Comparison of ENCODE assay signal across 9 mouse cellular contexts in genomic region chr11:58636376-58636977, GRCm38 (mm10). TPM values are rescaled to one million over a fixed set of nuclear protein-coding genes. Genes with fewer than 3 reads are reported as not detected.
DNase-seq lines count a peak whose midpoint lies in the region; ATAC-seq lines count a peak whose summit lies in the region.
"Had no signal": no experiment of that assay in that cellular context is flagged by ENCODE, and none has a peak within 500 bp of the region (broad histone marks: within the 10 kb centered on the region; RNA-seq: fewer than 3 reads in every experiment).

No protein-coding gene starts in this region.

- ATAC-seq in embryonic facial prominence, embryonic 14.5 days (ENCODE audit: low read depth) = no peak

- no peak overlapping the region for H3K4me2 ChIP-seq in embryonic facial prominence, embryonic 14.5 days (ENCODE audit: low read depth, low read length)
- H3K4me2 ChIP-seq: hindbrain, embryonic 15.5 days had no signal

- DNase-seq in adrenal gland, adult (ENCODE audit: inconsistent age in 2 of 2, low spot score in 1 of 2) = peak; percentile 45 to 72
- DNase-seq in adrenal gland, adult 8-10 months = no peak
- DNase-seq in right cerebral cortex, adult 2 months (ENCODE audit: low spot score in 2 of 2) = peak; percentile 28 to 48
- no peak for DNase-seq in right cerebral cortex, postnatal 25 days
- peak; percentile 42 for DNase-seq in embryonic facial prominence, embryonic 14.5 days (ENCODE audit: low spot score)
- DNase-seq in kidney, postnatal 25 days = peak; percentile 23 to 33
- DNase-seq in lung, postnatal 14 days = peak; percentile 27
- DNase-seq in right cerebral cortex, postnatal 4 days = peak; percentile 40

- no peak overlapping the region for H3K9ac ChIP-seq in embryonic facial prominence, embryonic 14.5 days (ENCODE audit: low read depth, low read length)
- H3K9ac ChIP-seq: hindbrain, embryonic 15.5 days had no signal

- no peaks in the 10 kb centered on the region for H3K36me3 ChIP-seq in embryonic facial prominence, embryonic 14.5 days (ENCODE audit: control insufficient read depth, insufficient read depth, low read length)
- H3K36me3 ChIP-seq: hindbrain, embryonic 15.5 days had no signal

- no peak overlapping the region for H3K4me3 ChIP-seq in embryonic facial prominence, embryonic 14.5 days (ENCODE audit: low read depth, low read length)
- H3K4me3 ChIP-seq: hindbrain, embryonic 15.5 days had no signal

- no peaks in the 10 kb centered on the region for H3K9me3 ChIP-seq in embryonic facial prominence, embryonic 14.5 days (ENCODE audit: control insufficient read depth, low read length)
- H3K9me3 ChIP-seq: hindbrain, embryonic 15.5 days had no signal

- H3K27ac ChIP-seq in embryonic facial prominence, embryonic 14.5 days (replicated peaks; ENCODE audit: low read depth, low read length) = no peak overlapping the region
- H3K27ac ChIP-seq: hindbrain, embryonic 15.5 days had no signal

- peaks cover 25% of the 10 kb centered on the region for H3K27me3 ChIP-seq in embryonic facial prominence, embryonic 14.5 days (replicated peaks; ENCODE audit: control insufficient read depth, insufficient read depth, low read length)

- 18% methylated on average over 4 of the region's 4 CpGs for WGBS in embryonic facial prominence, embryonic 14.5 days

- H3K4me1 ChIP-seq in embryonic facial prominence, embryonic 14.5 days (ENCODE audit: control insufficient read depth, insufficient read depth, low read length) = peaks cover 6% of the 10 kb centered on the region

RNA-seq across cellular contexts. Expression of gene Trim58, which starts 3.8 kb away (rescaled TPM):
- total RNA-seq in adrenal gland, adult 8-10 months (2022) = not detected
- 0.07 and 0.09 TPM in 2 replicates for polyA plus RNA-seq in embryonic facial prominence, embryonic 14.5 days (2014; fragmentation: Nextera tagmentation; extraction: Ambion mirVana)

RNA-seq across cellular contexts. Expression of gene Olfr323, which starts 6.2 kb away (rescaled TPM):
- not detected for total RNA-seq in adrenal gland, adult 8-10 months (2022)
- polyA plus RNA-seq in embryonic facial prominence, embryonic 14.5 days (2014; fragmentation: Nextera tagmentation; extraction: Ambion mirVana) = not detected in 2 replicates
- polyA plus RNA-seq: hindbrain, embryonic 15.5 days had no signal

RNA-seq across cellular contexts. Expression of gene 2210407C18Rik, which starts 20.6 kb away (rescaled TPM):
- total RNA-seq in adrenal gland, adult 8-10 months (2022) = not detected
- not detected in 2 replicates for polyA plus RNA-seq in embryonic facial prominence, embryonic 14.5 days (2014; fragmentation: Nextera tagmentation; extraction: Ambion mirVana)
- polyA plus RNA-seq: hindbrain, embryonic 15.5 days had no signal

RNA-seq across cellular contexts. Expression of gene Olfr322, which starts 22.1 kb away (rescaled TPM):
- total RNA-seq in adrenal gland, adult 8-10 months (2022) = not detected
- not detected in 2 replicates for polyA plus RNA-seq in embryonic facial prominence, embryonic 14.5 days (2014; fragmentation: Nextera tagmentation; extraction: Ambion mirVana)
- polyA plus RNA-seq: hindbrain, embryonic 15.5 days had no signal

RNA-seq across cellular contexts. Expression of gene Olfr324, which starts 41.6 kb away (rescaled TPM):
- total RNA-seq in adrenal gland, adult 8-10 months (2022) = not detected
- not detected in 2 replicates for polyA plus RNA-seq in embryonic facial prominence, embryonic 14.5 days (2014; fragmentation: Nextera tagmentation; extraction: Ambion mirVana)

Comparison
In these comparisons a context has a peak if more than half of its experiments do, and no peak if none do; other contexts are left out.
1. DNase-seq: peak in adrenal gland, adult (2 of 2), right cerebral cortex, adult 2 months (2 of 2), embryonic facial prominence, embryonic 14.5 days (single experiment), kidney, postnatal 25 days (2 of 2), lung, postnatal 14 days (single experiment) and right cerebral cortex, postnatal 4 days (single experiment); none in adrenal gland, adult 8-10 months (single experiment) and right cerebral cortex, postnatal 25 days (single experiment).